Mouse (Mus musculus): ENCODE data around the gene Resp18.

Resp18 gene

GRCm38 (mm10) chr1:75277195-75278188 lies 723 bp downstream of the Resp18 start:
- DNase-seq (ENCODE audit: low spot score) = peak; percentile 69

- no peak for DNase-seq (ENCODE audit: low spot score)
These were observed 13.9 kb downstream of the Resp18 start, which contains the start of gene Ptprn for GRCm38 (mm10) chr1:75264091-75264880. Gene Ptprn, minus strand, starts transcription at chr1:75264502.

- DNase-seq (ENCODE audit: low spot score) = peak; percentile 90
These were observed 15.0 kb downstream of the Resp18 start for GRCm38 (mm10) chr1:75262969-75263951.

- DNase-seq (ENCODE audit: low spot score) = no peak
These were observed 16.9 kb downstream of the Resp18 start for GRCm38 (mm10) chr1:75261278-75261677.

- DNase-seq (ENCODE audit: low spot score) = no peak
These were observed 22.6 kb downstream of the Resp18 start for GRCm38 (mm10) chr1:75255516-75256046.

GRCm38 (mm10) chr1:75254625-75255013 lies 23.6 kb downstream of the Resp18 start:
- no peak for DNase-seq (ENCODE audit: low spot score)

GRCm38 (mm10) chr1:75253849-75254624 lies 24.2 kb downstream of the Resp18 start:
- peak; percentile 89 for DNase-seq (ENCODE audit: low spot score)

GRCm38 (mm10) chr1:75253029-75253428 lies 25.2 kb downstream of the Resp18 start:
- DNase-seq (ENCODE audit: low spot score) = no peak

- DNase-seq (ENCODE audit: low spot score) = no peak
These were observed 25.9 kb downstream of the Resp18 start for GRCm38 (mm10) chr1:75252308-75252707.

GRCm38 (mm10) chr1:75251112-75251970 lies 26.9 kb downstream of the Resp18 start:
- no peak for DNase-seq (ENCODE audit: low spot score)

- no peak for DNase-seq (ENCODE audit: low spot score)
These were observed 27.7 kb downstream of the Resp18 start for GRCm38 (mm10) chr1:75250498-75250897.

GRCm38 (mm10) chr1:75248041-75248772 lies 30.0 kb downstream of the Resp18 start:
- DNase-seq (ENCODE audit: low spot score) = peak; percentile 59

- no peak for DNase-seq (ENCODE audit: low spot score)
These were observed 30.9 kb downstream of the Resp18 start for GRCm38 (mm10) chr1:75247071-75247930.

- DNase-seq (ENCODE audit: low spot score) = peak; percentile 61
These were observed 33.4 kb downstream of the Resp18 start for GRCm38 (mm10) chr1:75244836-75245235.

GRCm38 (mm10) chr1:75244175-75244826 lies 33.9 kb downstream of the Resp18 start:
- DNase-seq (ENCODE audit: low spot score) = no peak

- no peak for DNase-seq (ENCODE audit: low spot score)
These were observed 34.8 kb downstream of the Resp18 start for GRCm38 (mm10) chr1:75243411-75243810.

GRCm38 (mm10) chr1:75239591-75239990 lies 38.6 kb downstream of the Resp18 start:
- DNase-seq (ENCODE audit: low spot score) = no peak
